Mouse (Mus musculus): ENCODE measurements around the gene Rnf121. TPM values are rescaled to one million over a fixed set of nuclear protein-coding genes. Genes with fewer than 3 reads are reported as not detected.

The Rnf121 gene
- polyA plus RNA-seq (2017; shearing (Covaris generic)), result 23.8 TPM

DNA sequence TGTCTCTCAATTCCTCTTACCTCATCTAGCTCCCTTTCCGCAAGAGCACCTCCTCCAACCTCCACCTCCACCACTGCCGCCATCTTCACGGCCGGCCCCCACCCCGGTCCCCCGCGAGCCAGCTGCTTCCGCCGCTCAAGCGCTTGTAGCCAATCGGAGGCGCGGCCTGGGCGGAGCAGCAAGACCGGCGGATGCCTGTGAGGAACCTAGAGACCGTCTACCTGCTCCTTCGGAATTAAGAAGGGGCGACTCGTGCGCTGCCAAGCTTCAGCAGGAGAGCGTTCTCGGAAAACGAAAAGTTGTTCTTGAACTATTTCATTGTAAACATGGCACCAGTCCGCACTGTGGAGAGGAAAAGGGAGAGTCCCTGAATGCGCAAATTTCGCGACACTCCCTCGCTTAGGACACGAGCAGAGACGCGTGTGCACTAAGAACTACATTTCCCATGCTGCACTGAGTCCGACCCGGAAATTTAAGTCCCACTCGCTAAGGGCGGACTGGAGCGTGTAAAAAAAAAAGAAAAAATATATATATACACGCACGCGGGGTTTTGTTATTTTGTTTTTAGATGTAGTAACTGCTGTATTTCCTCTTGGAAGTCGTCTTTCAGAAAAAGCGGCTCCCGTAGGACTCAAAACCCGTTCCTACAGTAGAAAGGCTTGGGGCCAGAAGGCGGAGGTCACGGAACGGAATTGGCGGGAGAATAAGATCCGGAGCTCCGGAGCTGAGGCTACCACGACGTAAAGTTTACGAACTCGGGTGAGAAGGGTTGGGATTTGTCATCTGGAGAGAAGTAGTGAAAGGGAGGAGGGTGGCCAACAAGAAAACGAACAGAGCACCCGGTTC, at the start of gene Rnf121, which contains the start of the genes Xndc1 and Xntrpc:
Gene Rnf121, minus strand, starts transcription at position 424 of the 846 bp plus-strand sequence.
Gene Xndc1, plus strand, starts transcription at position 466 of the 846 bp plus-strand sequence.
Gene Xntrpc, plus strand, starts transcription at position 668 of the 846 bp plus-strand sequence.

GRCm38 (mm10) chr7:102109171-102109570, 43.9 kb upstream of the Rnf121 start, which contains the start of gene Art5:
Art5 (minus strand) TSS chr7:102109489.

GRCm38 (mm10) chr7:102101487-102101886, 36.2 kb upstream of the Rnf121 start, which contains the start of gene Art1:
Art1 (plus strand) TSS chr7:102101743.

DNA sequence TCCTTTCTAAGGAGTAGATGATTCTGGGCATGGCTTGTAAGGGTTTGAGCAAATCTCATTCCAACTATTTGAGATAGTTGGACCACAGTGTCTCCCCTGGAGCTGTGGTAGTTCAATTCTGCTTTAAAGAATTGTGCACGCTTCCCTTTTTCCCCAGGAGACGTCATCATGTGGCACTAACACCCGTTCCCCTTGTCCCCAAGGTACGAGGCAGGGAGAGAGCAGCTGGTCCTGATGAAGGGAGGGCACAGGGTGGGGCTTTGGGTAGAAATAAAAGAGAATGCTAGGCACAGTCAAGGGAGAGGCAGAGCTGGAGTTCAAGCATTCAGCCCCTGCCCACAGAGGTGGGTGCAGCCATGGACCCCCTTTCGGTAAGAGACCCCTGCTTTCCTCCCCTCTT, 17.5 kb upstream of the Rnf121 start, which contains the start of gene Trpc2:
Gene Trpc2, plus strand, starts transcription at position 301 of the 400 bp plus-strand sequence.

GRCm38 (mm10) chr7:102018590-102018989, 46.7 kb downstream of the Rnf121 start, which contains the start of gene Il18bp:
Il18bp (minus strand) TSS chr7:102018690.

Other genes with a start within 250 kb of the Rnf121 start
- not detected for gene Phox2a, start 247.2 kb downstream of the Rnf121 start, polyA plus RNA-seq (2017; shearing (Covaris generic))
- 0.66 TPM for gene Inppl1, start 227.2 kb downstream of the Rnf121 start, polyA plus RNA-seq (2017; shearing (Covaris generic))
- gene Folr2, start 208.3 kb downstream of the Rnf121 start, polyA plus RNA-seq (2017; shearing (Covaris generic)), result not detected
- 46.6 TPM for gene Anapc15, start 201.8 kb downstream of the Rnf121 start, polyA plus RNA-seq (2017; shearing (Covaris generic))
- not detected for gene Folr1, start 194.7 kb downstream of the Rnf121 start, polyA plus RNA-seq (2017; shearing (Covaris generic))
- gene Lamtor1, start 159.6 kb downstream of the Rnf121 start, polyA plus RNA-seq (2017; shearing (Covaris generic)), result 92.3 TPM
- gene Tomt, start 159.1 kb downstream of the Rnf121 start, polyA plus RNA-seq (2017; shearing (Covaris generic)), result 1.6 TPM
- gene Lrrc51, start 131.6 kb downstream of the Rnf121 start, polyA plus RNA-seq (2017; shearing (Covaris generic)), result 1.1 TPM
- 197 TPM for gene Numa1, start 131.4 kb downstream of the Rnf121 start, polyA plus RNA-seq (2017; shearing (Covaris generic))
- 2.8 TPM for gene Il18bp, start 46.8 kb downstream of the Rnf121 start, polyA plus RNA-seq (2017; shearing (Covaris generic))
- gene Xndc1, start within 50 bp of the Rnf121 start, polyA plus RNA-seq (2017; shearing (Covaris generic)), result 43.4 TPM
- 1.5 TPM for gene Xntrpc, start 244 bp upstream of the Rnf121 start, polyA plus RNA-seq (2017; shearing (Covaris generic))
- 0.45 TPM for gene Trpc2, start 17.6 kb upstream of the Rnf121 start, polyA plus RNA-seq (2017; shearing (Covaris generic))
- gene Art1, start 36.3 kb upstream of the Rnf121 start, polyA plus RNA-seq (2017; shearing (Covaris generic)), result not detected
- 0.27 TPM for gene Art5, start 44.0 kb upstream of the Rnf121 start, polyA plus RNA-seq (2017; shearing (Covaris generic))
- gene Chrna10, start 51.4 kb upstream of the Rnf121 start, polyA plus RNA-seq (2017; shearing (Covaris generic)), result not detected
- gene Nup98, start 144.7 kb upstream of the Rnf121 start, polyA plus RNA-seq (2017; shearing (Covaris generic)), result 110 TPM
- 34.5 TPM for gene Pgap2, start 144.7 kb upstream of the Rnf121 start, polyA plus RNA-seq (2017; shearing (Covaris generic))
- gene Rhog, start 190.6 kb upstream of the Rnf121 start, polyA plus RNA-seq (2017; shearing (Covaris generic)), result 432 TPM
- 194 TPM for gene Stim1, start 202.3 kb upstream of the Rnf121 start, polyA plus RNA-seq (2017; shearing (Covaris generic))